19 mouse cellular contexts compared by ENCODE assay signal in genomic region chr13:46682921-46683320, GRCm38 (mm10). TPM values are rescaled to one million over a fixed set of nuclear protein-coding genes. Genes with fewer than 3 reads are reported as not detected.
DNase-seq lines count a peak whose midpoint lies in the region.
"Had no signal": no experiment of that assay in that cellular context is flagged by ENCODE, and none has a peak within 500 bp of the region (broad histone marks: within the 10 kb centered on the region; RNA-seq: fewer than 3 reads in every experiment).

No protein-coding gene starts in this region.

- H3K36me3 ChIP-seq in forebrain, embryonic 10.5 days (replicated peaks) = peaks cover 94% of the 10 kb centered on the region

- no peaks in the 10 kb centered on the region for H3K4me1 ChIP-seq in forebrain, embryonic 10.5 days
- H3K4me1 ChIP-seq: hindbrain, embryonic 13.5 days had no signal

- H3K9me3 ChIP-seq in forebrain, embryonic 10.5 days = no peaks in the 10 kb centered on the region
- H3K9me3 ChIP-seq: hindbrain, embryonic 13.5 days had no signal

- intact Hi-C loops in heart, postnatal 25 days (cut with DNase I) = no loop called here
- intact Hi-C loops in heart, postnatal 10 days (cut with DNase I) = no loop called here

- H3K27ac ChIP-seq in forebrain, embryonic 10.5 days = no peak overlapping the region
- H3K27ac ChIP-seq: hindbrain, embryonic 13.5 days; left cerebral cortex, adult 2 months had no signal

- 90% methylated on average over 2 of the region's 2 CpGs for WGBS in forebrain, embryonic 10.5 days

- DNase-seq in heart, adult 9 months (ENCODE audit: low spot score in 2 of 2) = peak; percentile 27 to 51
- DNase-seq in heart, postnatal 25 days (ENCODE audit: low spot score) = no peak
- DNase-seq in cerebellum, adult 11-12 months = peak; percentile 63
- DNase-seq in cerebellum, adult 9-11 months = peak; percentile 62
- peak; percentile 57 to 77 for DNase-seq in heart, postnatal 10 days
- no peak for DNase-seq in forebrain, embryonic 10.5 days (ENCODE audit: extremely low spot score, low spot score)
- DNase-seq in urinary bladder, postnatal 14 days (ENCODE audit: low spot score) = no peak
- DNase-seq in adrenal gland, adult 2 months = no peak
- DNase-seq: adrenal gland, adult 8-10 months; forebrain, postnatal 0 days; gastrocnemius, postnatal 14 days; kidney, adult 2 months; kidney, postnatal 14 days; lung, embryonic 14.5 days; lung, postnatal 36 days; right cerebral cortex, postnatal 25 days; thymus, adult 2 months had no signal

- no peaks in the 10 kb centered on the region for H3K27me3 ChIP-seq in forebrain, embryonic 10.5 days (ENCODE audit: poor library complexity, severe bottlenecking)
- H3K27me3 ChIP-seq: hindbrain, embryonic 13.5 days had no signal

- H3K4me3 ChIP-seq in forebrain, embryonic 10.5 days = no peak overlapping the region
- H3K4me3 ChIP-seq: hindbrain, embryonic 13.5 days; left cerebral cortex, adult 2 months had no signal

RNA-seq across cellular contexts. Expression of gene Fam8a1, which starts 13.6 kb away (rescaled TPM):
- 10 to 100 TPM; 31.0 to 37.0 TPM for total RNA-seq in heart, postnatal 25 days (2021)
- total RNA-seq in heart, postnatal 10 days (2021) = 10 to 100 TPM; 44.7 to 44.8 TPM
- 6.7 and 7.4 TPM in 2 replicates for polyA plus RNA-seq in forebrain, embryonic 10.5 days (2016; fragmentation: Nextera tagmentation; extraction: Ambion mirVana)
- total RNA-seq in adrenal gland, adult 2 months (2021) = 10 to 100 TPM; 43.4 to 54.9 TPM
- polyA plus RNA-seq in adrenal gland, adult 2 months (2012; rRNA removed) = 31.0 and 38.5 TPM in 2 replicates

RNA-seq across cellular contexts. Expression of gene Nup153, which starts 44.8 kb away (rescaled TPM):
- total RNA-seq in heart, postnatal 25 days (2021) = 10 to 100 TPM; 29.4 to 39.3 TPM
- 10 to 100 TPM; 39.2 to 45.0 TPM for total RNA-seq in heart, postnatal 10 days (2021)
- polyA plus RNA-seq in forebrain, embryonic 10.5 days (2016; fragmentation: Nextera tagmentation; extraction: Ambion mirVana) = 35.7 and 37.5 TPM in 2 replicates
- 10 to 100 TPM; 49.9 to 89.2 TPM for total RNA-seq in adrenal gland, adult 2 months (2021)
- 25.4 and 29.5 TPM in 2 replicates for polyA plus RNA-seq in adrenal gland, adult 2 months (2012; rRNA removed)

Comparison
In these comparisons a context has a peak if more than half of its experiments do, and no peak if none do; other contexts are left out.
1. DNase-seq: peak in heart, adult 9 months (2 of 2), cerebellum, adult 11-12 months (single experiment), cerebellum, adult 9-11 months (single experiment) and heart, postnatal 10 days (2 of 2); none in heart, postnatal 25 days (single experiment), forebrain, embryonic 10.5 days (single experiment), urinary bladder, postnatal 14 days (single experiment) and adrenal gland, adult 2 months (single experiment).